Mouse (Mus musculus): ENCODE results near the gene Usp38. TPM values are rescaled to one million over a fixed set of nuclear protein-coding genes. Genes with fewer than 3 reads are reported as not detected.

Usp38 gene
- polyA plus RNA-seq, 1 experiment from 2014 or later: 10.2 TPM

GRCm38 (mm10) chr8:80996632-80997031 is 18.1 kb downstream of the Usp38 start:
- 20% methylated on average over 1 of the region's 1 CpGs for WGBS (ENCODE audit: insufficient replicate concordance)
- no peak for DNase-seq
- Histone ChIP-seq H3K4me3 (replicated peaks) (no peak overlapping the region), H3K9me3 (replicated peaks) (no peaks in the 10 kb centered on the region), H3K4me1 (replicated peaks) (no peaks in the 10 kb centered on the region), H3K27me3 (no peaks in the 10 kb centered on the region), H3K9ac (no peak overlapping the region), H3K4me2 (no peak overlapping the region), H3K27ac (no peak overlapping the region), H3K36me3 (peaks cover 82% of the 10 kb centered on the region)
- ATAC-seq (ENCODE audit: low read depth): no peak

DNA sequence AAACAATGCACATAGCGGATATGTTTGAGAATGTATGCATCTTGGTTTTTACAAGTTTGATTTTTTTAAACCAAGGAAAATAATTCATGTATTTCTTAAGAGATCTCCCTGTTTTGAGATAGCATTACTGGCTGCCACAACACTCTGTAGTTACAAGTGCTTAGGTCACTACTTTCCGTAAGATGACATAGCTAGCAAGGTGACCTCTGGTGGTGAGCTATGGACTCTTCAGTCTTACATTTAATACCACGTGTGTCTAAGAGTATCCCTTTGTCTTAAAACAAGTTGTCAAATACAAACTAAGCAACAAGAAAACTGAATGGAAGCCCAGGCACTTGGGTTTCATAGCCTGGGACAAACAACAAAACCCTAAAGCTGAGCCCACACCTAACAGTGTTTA is 22.8 kb downstream of the Usp38 start:
- WGBS (ENCODE audit: insufficient replicate concordance): 65% methylated on average over 3 of the region's 3 CpGs
- peaks cover 82% of the 10 kb centered on the region for H3K36me3 ChIP-seq

DNA sequence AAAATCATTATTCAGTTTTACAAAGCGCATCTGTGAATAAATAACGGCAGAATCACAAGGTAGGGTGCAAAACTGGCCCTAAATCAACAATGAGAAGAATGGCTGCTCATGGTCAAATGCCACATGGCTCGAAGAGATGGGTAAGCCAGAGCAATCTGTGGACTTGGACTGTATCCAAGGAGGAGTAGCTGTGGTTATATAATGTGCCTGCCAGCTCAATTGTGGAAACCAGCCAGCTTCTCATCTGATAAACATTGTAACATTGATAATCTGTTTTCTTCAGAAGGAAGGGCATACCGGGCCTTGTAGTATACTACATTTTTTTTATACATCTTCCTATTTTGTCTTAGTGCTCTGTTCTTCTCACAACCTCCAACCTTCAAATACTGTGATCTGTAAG is 31.9 kb downstream of the Usp38 start:
- Histone ChIP-seq H3K4me3 (replicated peaks) (no peak overlapping the region), H3K27ac (no peak overlapping the region), H3K4me1 (replicated peaks) (no peaks in the 10 kb centered on the region), H3K36me3 (peaks cover 73% of the 10 kb centered on the region), H3K27me3 (no peaks in the 10 kb centered on the region), H3K9ac (no peak overlapping the region), H3K9me3 (replicated peaks) (no peaks in the 10 kb centered on the region), H3K4me2 (no peak overlapping the region)
- ATAC-seq (ENCODE audit: low read depth): no peak
- 71% methylated on average over 4 of the region's 4 CpGs for WGBS (ENCODE audit: insufficient replicate concordance)
- DNase-seq: no peak

More for the DNA sequence above, 22.8 kb downstream of the Usp38 start:
- ATAC-seq (ENCODE audit: low read depth) (no peak), DNase-seq (no peak)
- no peaks in the 10 kb centered on the region for H3K4me1 ChIP-seq (replicated peaks)
- no peaks in the 10 kb centered on the region for H3K9me3 ChIP-seq (replicated peaks)
- H3K27me3 ChIP-seq: no peaks in the 10 kb centered on the region
- H3K4me2 ChIP-seq: no peak overlapping the region
- no peak overlapping the region for H3K4me3 ChIP-seq (replicated peaks)
- H3K27ac ChIP-seq: no peak overlapping the region
- no peak overlapping the region for H3K9ac ChIP-seq

DNA sequence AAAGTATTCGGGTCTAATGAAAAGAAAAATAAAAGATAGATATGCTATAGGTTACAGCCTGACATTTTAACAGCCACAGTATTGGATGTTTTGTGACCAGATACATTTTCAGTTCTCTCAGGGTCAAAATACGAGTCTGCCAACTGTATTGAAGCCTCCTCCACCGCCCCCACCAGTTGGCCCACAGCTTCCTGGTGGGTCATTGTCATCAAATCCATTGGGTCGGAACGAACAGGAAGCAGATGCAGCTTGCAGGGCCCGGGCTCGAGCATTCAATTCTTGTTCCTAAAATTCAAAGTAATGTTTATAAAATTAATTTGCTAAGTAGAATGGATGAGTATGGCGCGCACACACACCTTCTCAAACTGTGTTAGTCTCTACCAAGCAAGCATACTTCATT is 33.0 kb downstream of the Usp38 start:
- Histone ChIP-seq H3K36me3 (peaks cover 63% of the 10 kb centered on the region), H3K27me3 (no peaks in the 10 kb centered on the region), H3K4me2 (no peak overlapping the region), H3K9me3 (replicated peaks) (no peaks in the 10 kb centered on the region), H3K27ac (no peak overlapping the region), H3K9ac (no peak overlapping the region), H3K4me1 (replicated peaks) (no peaks in the 10 kb centered on the region), H3K4me3 (replicated peaks) (no peak overlapping the region)
- DNase-seq (no peak), ATAC-seq (ENCODE audit: low read depth) (no peak)
- WGBS (ENCODE audit: insufficient replicate concordance): 69% methylated on average over 9 of the region's 9 CpGs

- H3K4me3 ChIP-seq (replicated peaks): no peak overlapping the region
- DNase-seq (no peak), ATAC-seq (ENCODE audit: low read depth) (no peak)
- H3K4me1 ChIP-seq (replicated peaks): no peaks in the 10 kb centered on the region
- H3K36me3 ChIP-seq: peaks cover 47% of the 10 kb centered on the region
- H3K9me3 ChIP-seq (replicated peaks): no peaks in the 10 kb centered on the region
- H3K4me2 ChIP-seq: no peak overlapping the region
- no peaks in the 10 kb centered on the region for H3K27me3 ChIP-seq
- H3K27ac ChIP-seq: no peak overlapping the region
- WGBS (ENCODE audit: insufficient replicate concordance): 80% methylated on average over 4 of the region's 4 CpGs
- H3K9ac ChIP-seq: no peak overlapping the region
These were observed 34.7 kb downstream of the Usp38 start for GRCm38 (mm10) chr8:80980063-80980462.

DNA sequence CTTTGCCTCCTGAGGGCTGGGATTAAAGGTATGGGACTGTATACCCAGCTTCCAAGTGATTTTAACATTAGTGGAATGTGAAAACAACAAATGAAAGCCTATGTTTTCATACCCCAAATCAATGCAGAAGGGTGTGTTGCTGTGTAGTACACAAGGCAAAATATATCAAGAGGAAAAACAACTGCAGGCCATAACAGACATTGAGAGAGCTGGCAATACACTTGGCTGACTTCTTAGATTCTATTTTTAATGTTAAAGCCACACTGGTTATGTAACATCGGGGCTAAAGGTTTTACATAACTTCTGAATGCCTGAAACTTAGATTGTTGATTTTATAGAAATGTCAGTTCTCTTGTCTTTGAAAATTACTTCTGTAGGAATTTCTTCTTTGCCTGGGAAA is 37.5 kb downstream of the Usp38 start:
- ATAC-seq (ENCODE audit: low read depth): no peak
- WGBS (ENCODE audit: insufficient replicate concordance): 59% methylated on average over 1 of the region's 1 CpGs

DNA sequence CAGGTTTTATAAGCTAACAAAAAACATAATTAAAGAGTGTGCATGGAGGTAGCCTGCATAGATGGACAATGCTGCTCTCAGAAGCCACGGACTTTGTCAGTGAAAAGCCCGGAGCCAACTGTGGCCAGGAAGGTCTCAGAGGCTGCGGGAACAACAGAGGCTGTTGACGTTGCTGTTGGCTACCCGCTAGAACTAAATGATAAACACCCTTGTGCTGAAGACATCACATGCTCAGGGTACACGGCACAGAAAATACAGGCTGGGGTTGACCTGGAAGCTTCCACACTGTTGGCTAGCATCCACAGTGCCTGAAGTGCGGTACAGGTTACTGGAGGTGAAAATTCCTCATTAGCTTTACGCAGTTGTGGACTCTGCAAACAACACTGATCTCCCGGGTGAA is 43.6 kb downstream of the Usp38 start:
- WGBS (ENCODE audit: insufficient replicate concordance): 77% methylated on average over 9 of the region's 9 CpGs
- H3K4me2 ChIP-seq: no peak overlapping the region
- H3K9ac ChIP-seq: no peak overlapping the region
- no peaks in the 10 kb centered on the region for H3K4me1 ChIP-seq (replicated peaks)
- no peak overlapping the region for H3K4me3 ChIP-seq (replicated peaks)
- no peaks in the 10 kb centered on the region for H3K36me3 ChIP-seq
- H3K9me3 ChIP-seq (replicated peaks): no peaks in the 10 kb centered on the region
- DNase-seq: no peak
- no peak for ATAC-seq (ENCODE audit: low read depth)
- no peak overlapping the region for H3K27ac ChIP-seq
- no peaks in the 10 kb centered on the region for H3K27me3 ChIP-seq

More for the DNA sequence above, 37.5 kb downstream of the Usp38 start:
- H3K36me3 ChIP-seq: peaks cover 27% of the 10 kb centered on the region
- H3K4me1 ChIP-seq (replicated peaks): no peaks in the 10 kb centered on the region
- no peak overlapping the region for H3K4me3 ChIP-seq (replicated peaks)
- no peak overlapping the region for H3K9ac ChIP-seq
- H3K27me3 ChIP-seq: no peaks in the 10 kb centered on the region
- DNase-seq: no peak
- no peak overlapping the region for H3K4me2 ChIP-seq
- H3K27ac ChIP-seq: no peak overlapping the region
- H3K9me3 ChIP-seq (replicated peaks): no peaks in the 10 kb centered on the region

GRCm38 (mm10) chr8:80970000-80970685 is 44.6 kb downstream of the Usp38 start:
- WGBS (ENCODE audit: insufficient replicate concordance): 66% methylated on average over 11 of the region's 11 CpGs
- no peak for ATAC-seq (ENCODE audit: low read depth)
- Histone ChIP-seq H3K4me3 (replicated peaks) (no peak overlapping the region), H3K36me3 (no peaks in the 10 kb centered on the region), H3K4me1 (replicated peaks) (no peaks in the 10 kb centered on the region), H3K27me3 (no peaks in the 10 kb centered on the region), H3K4me2 (no peak overlapping the region), H3K9me3 (replicated peaks) (no peaks in the 10 kb centered on the region), H3K27ac (no peak overlapping the region), H3K9ac (no peak overlapping the region)
- no peak for DNase-seq

DNA sequence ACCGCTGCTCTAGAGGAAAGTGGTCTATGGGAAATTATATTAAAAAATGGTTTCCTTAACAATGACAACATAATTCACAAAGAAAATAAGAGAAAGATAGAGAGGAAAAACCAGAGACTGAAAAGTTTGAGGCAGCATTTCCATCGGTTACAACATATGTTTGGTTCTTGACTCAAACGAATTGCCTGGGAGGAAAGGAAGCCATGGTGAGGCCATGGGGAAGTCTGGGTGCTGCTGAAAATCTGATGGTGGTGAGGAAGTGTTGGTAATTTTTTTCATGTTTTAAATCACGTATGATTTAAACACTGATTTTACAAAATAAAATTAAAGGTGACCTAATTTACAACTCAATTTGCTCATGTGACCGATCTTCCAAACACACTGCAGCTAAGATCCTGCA is 45.3 kb downstream of the Usp38 start:
- Histone ChIP-seq H3K4me2 (no peak overlapping the region), H3K4me3 (replicated peaks) (no peak overlapping the region), H3K9ac (no peak overlapping the region), H3K4me1 (replicated peaks) (no peaks in the 10 kb centered on the region), H3K27me3 (no peaks in the 10 kb centered on the region), H3K27ac (no peak overlapping the region), H3K9me3 (replicated peaks) (no peaks in the 10 kb centered on the region), H3K36me3 (no peaks in the 10 kb centered on the region)
- no peak for DNase-seq
- no peak for ATAC-seq (ENCODE audit: low read depth)
- 57% methylated on average over 5 of the region's 5 CpGs for WGBS (ENCODE audit: insufficient replicate concordance)

- Histone ChIP-seq H3K9ac (no peak overlapping the region), H3K4me2 (no peak overlapping the region), H3K9me3 (replicated peaks) (no peaks in the 10 kb centered on the region), H3K27ac (no peak overlapping the region), H3K36me3 (no peaks in the 10 kb centered on the region), H3K27me3 (no peaks in the 10 kb centered on the region), H3K4me1 (replicated peaks) (no peaks in the 10 kb centered on the region), H3K4me3 (replicated peaks) (no peak overlapping the region)
- ATAC-seq (ENCODE audit: low read depth) (no peak), DNase-seq (no peak)
- WGBS (ENCODE audit: insufficient replicate concordance): 78% methylated on average over 3 of the region's 3 CpGs
These were observed 51.6 kb downstream of the Usp38 start for GRCm38 (mm10) chr8:80963095-80963494.

DNA sequence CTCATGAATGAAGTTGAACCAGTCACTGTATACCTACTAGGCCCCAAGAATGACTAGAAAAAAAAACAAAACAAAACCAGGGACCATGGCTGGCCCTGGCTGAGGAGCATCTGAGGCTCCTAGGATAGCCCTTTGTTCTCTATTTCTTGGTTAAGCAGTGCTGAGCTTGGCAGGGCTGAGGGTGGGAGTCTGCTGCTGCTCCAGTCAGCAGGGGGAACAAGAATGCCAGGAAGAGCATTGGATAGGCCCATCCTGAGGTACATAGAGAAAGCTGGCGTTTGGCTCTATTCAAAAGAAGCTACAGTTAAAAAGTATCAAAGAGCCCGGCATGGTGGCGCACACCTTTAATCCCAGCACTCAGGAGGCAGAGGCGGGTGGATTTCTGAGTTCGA is 52.1 kb downstream of the Usp38 start:
- 68% methylated on average over 5 of the region's 5 CpGs for WGBS (ENCODE audit: insufficient replicate concordance)

DNA sequence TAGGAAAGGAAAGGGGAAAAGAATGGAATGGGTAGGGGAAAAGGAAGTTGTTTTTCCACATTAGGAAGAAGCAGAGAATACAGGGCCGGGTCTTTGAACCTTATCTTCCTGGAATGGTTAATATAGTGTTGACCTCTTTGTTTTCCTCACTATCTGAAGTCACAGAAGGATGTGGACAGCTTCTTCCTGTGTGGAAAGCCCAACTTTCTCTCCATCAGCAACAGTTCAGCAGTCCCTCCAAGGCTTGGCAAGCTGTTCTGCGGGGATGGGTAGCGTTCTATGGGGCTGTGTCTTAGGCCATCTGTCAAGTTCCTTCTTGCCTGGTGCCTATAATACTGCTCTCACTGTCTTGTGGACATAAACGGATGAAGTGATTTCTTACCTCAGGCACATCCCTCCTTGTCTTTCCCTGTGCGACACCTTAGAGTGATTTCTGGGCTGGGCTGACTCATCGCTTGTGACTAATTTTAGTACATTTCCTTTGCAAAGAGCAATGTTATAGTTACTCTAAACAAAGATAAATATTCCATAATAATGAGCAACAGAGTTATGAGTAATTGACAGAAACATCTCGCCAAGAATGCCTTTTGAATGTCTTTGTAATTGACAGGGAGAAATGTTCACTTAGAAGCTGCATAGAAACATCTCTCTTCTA is 52.7 kb downstream of the Usp38 start:
- Histone ChIP-seq H3K27me3 (no peaks in the 10 kb centered on the region), H3K4me1 (replicated peaks) (no peaks in the 10 kb centered on the region), H3K36me3 (no peaks in the 10 kb centered on the region), H3K27ac (peak overlapping the region; percentile 50; the same call in 1 of the 2 replicates), H3K4me2 (no peak overlapping the region), H3K4me3 (replicated peaks) (no peak overlapping the region), H3K9ac (no peak overlapping the region), H3K9me3 (replicated peaks) (no peaks in the 10 kb centered on the region)
- WGBS (ENCODE audit: insufficient replicate concordance): 43% methylated on average over 7 of the region's 7 CpGs
- DNase-seq (no peak), ATAC-seq (ENCODE audit: low read depth) (peak; percentile 18; the same call in 1 of the 2 replicates)

More for the DNA sequence above, 52.1 kb downstream of the Usp38 start:
- H3K4me2 ChIP-seq: no peak overlapping the region
- H3K4me3 ChIP-seq (replicated peaks): no peak overlapping the region
- no peak overlapping the region for H3K9ac ChIP-seq
- ATAC-seq (ENCODE audit: low read depth) (no peak), DNase-seq (no peak)
- no peaks in the 10 kb centered on the region for H3K4me1 ChIP-seq (replicated peaks)
- H3K36me3 ChIP-seq: no peaks in the 10 kb centered on the region
- H3K27ac ChIP-seq: peak overlapping the region; percentile 50; the same call in 1 of the 2 replicates
- no peaks in the 10 kb centered on the region for H3K9me3 ChIP-seq (replicated peaks)
- H3K27me3 ChIP-seq: no peaks in the 10 kb centered on the region
